Mouse (Mus musculus): ENCODE data around the gene Fgf23. TPM values are rescaled to one million over a fixed set of nuclear protein-coding genes. Genes with fewer than 3 reads are reported as not detected.

Gene Fgf23
- polyA plus RNA-seq, 1 experiment from 2014 or later = 0.09 TPM

DNA sequence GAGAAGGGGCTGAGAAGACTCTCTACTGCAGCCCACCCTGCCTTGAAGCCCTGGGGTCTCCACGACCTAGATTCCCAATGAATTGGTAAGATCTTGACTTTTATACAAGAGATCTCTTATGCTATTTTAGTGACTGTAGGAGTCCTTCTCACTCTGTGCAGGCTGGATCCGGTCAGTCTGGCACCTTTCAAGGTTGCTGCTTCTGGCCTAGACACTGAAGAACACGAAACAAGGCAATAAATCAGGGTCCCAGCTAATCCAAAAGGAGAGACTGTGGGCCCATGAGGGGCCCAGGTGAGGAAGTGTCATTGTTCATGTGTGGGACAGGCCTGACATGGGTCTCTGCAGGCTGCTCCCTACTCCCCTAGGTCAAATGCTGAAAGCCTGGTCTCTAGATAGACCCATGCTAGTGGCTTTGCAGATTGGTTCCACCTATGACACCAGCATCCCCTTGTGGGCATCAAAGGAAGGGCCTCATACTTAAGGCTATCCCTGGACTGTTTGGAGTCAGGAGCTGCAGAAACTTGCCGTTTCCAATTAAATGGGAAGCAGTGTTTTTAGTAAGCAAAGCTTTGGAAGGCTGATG is 49.6 kb downstream of the Fgf23 start:
- no peak overlapping the region for H3K4me3 ChIP-seq
- peaks cover 15% of the 10 kb centered on the region for H3K36me3 ChIP-seq
- H3K4me1 ChIP-seq = no peaks in the 10 kb centered on the region
- H3K9ac ChIP-seq = no peak overlapping the region
- ATAC-seq (ENCODE audit: insufficient number of reproducible peaks, insufficient read depth, low FRiP score, low TSS enrichment) = no peak
- WGBS = 80% methylated on average over 4 of the region's 4 CpGs
- H3K27ac ChIP-seq = no peak overlapping the region
- H3K4me2 ChIP-seq (replicated peaks) = no peak overlapping the region
- no peaks in the 10 kb centered on the region for H3K27me3 ChIP-seq
- no peaks in the 10 kb centered on the region for H3K9me3 ChIP-seq

- Histone ChIP-seq H3K4me1 (no peaks in the 10 kb centered on the region), H3K27ac (no peak overlapping the region), H3K4me3 (no peak overlapping the region), H3K9ac (no peak overlapping the region), H3K36me3 (peaks cover 22% of the 10 kb centered on the region), H3K4me2 (replicated peaks) (no peak overlapping the region), H3K27me3 (no peaks in the 10 kb centered on the region), H3K9me3 (no peaks in the 10 kb centered on the region)
- ATAC-seq (ENCODE audit: insufficient number of reproducible peaks, insufficient read depth, low FRiP score, low TSS enrichment) = no peak
- WGBS = 84% methylated on average over 5 of the region's 5 CpGs
Measured at GRCm38 (mm10) chr6:127122996-127123395, 50.3 kb downstream of the Fgf23 start.

- Histone ChIP-seq H3K4me3 (no peak overlapping the region), H3K27me3 (no peaks in the 10 kb centered on the region), H3K36me3 (peaks cover 25% of the 10 kb centered on the region), H3K4me2 (replicated peaks) (no peak overlapping the region), H3K27ac (no peak overlapping the region), H3K9ac (no peak overlapping the region), H3K4me1 (no peaks in the 10 kb centered on the region), H3K9me3 (no peaks in the 10 kb centered on the region)
- WGBS = 90% methylated on average over 7 of the region's 7 CpGs
- no peak for ATAC-seq (ENCODE audit: insufficient number of reproducible peaks, insufficient read depth, low FRiP score, low TSS enrichment)
Measured at GRCm38 (mm10) chr6:127123506-127123905, 50.8 kb downstream of the Fgf23 start.

GRCm38 (mm10) chr6:127129659-127130058 is 57.0 kb downstream of the Fgf23 start:
- Histone ChIP-seq H3K27ac (no peak overlapping the region), H3K9ac (no peak overlapping the region), H3K4me1 (no peaks in the 10 kb centered on the region), H3K36me3 (peaks cover 83% of the 10 kb centered on the region), H3K4me3 (no peak overlapping the region), H3K4me2 (replicated peaks) (no peak overlapping the region), H3K9me3 (no peaks in the 10 kb centered on the region), H3K27me3 (0 out of 2 replicates have a peak, but pooled peaks cover 2% of the 10 kb centered on the region)
- WGBS = 90% methylated on average over 14 of the region's 14 CpGs
- ATAC-seq (ENCODE audit: insufficient number of reproducible peaks, insufficient read depth, low FRiP score, low TSS enrichment) = no peak

DNA sequence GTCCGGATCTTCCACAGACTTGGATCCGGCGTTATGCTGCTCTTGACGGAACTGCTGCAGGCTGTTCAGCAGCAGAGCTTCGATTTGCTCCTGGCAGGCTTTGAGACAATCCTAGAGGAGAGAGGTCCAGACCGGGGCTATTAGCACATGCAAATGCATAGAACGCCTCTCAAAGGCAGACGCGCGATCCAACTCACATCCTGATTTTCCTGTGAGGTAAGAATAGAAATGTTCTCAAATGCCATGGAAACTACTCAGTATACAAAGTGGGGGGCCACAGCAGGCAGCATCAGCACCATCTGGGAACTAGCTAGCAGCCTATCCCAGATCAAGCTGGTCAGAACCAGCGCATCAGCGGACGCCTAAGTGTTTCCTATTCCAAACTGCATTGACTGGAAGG is 57.7 kb downstream of the Fgf23 start:
- WGBS = 78% methylated on average over 13 of the region's 13 CpGs
- Histone ChIP-seq H3K27ac (no peak overlapping the region), H3K27me3 (0 out of 2 replicates have a peak, but pooled peaks cover 2% of the 10 kb centered on the region), H3K9ac (no peak overlapping the region), H3K4me2 (replicated peaks) (no peak overlapping the region), H3K4me3 (no peak overlapping the region), H3K4me1 (no peaks in the 10 kb centered on the region), H3K36me3 (peaks cover 90% of the 10 kb centered on the region), H3K9me3 (no peaks in the 10 kb centered on the region)
- ATAC-seq (ENCODE audit: insufficient number of reproducible peaks, insufficient read depth, low FRiP score, low TSS enrichment) = no peak

Other genes starting within 250 kb of the Fgf23 start
- 172 and 179 TPM in 2 replicates for gene Ndufa9, start 223.8 kb upstream of the Fgf23 start, polyA plus RNA-seq (2016; fragmentation: Nextera tagmentation; extraction: Ambion mirVana)
- gene Akap3, start 219.8 kb upstream of the Fgf23 start, polyA plus RNA-seq (2016; fragmentation: Nextera tagmentation; extraction: Ambion mirVana) = 0.08 TPM in 1 of 2 replicates, not detected in the other
- 0.14 and 0.33 TPM in 2 replicates for gene Dyrk4, start 151.1 kb upstream of the Fgf23 start, polyA plus RNA-seq (2016; fragmentation: Nextera tagmentation; extraction: Ambion mirVana)
- gene Rad51ap1, start 133.3 kb upstream of the Fgf23 start, polyA plus RNA-seq (2016; fragmentation: Nextera tagmentation; extraction: Ambion mirVana) = 58.0 and 66.0 TPM in 2 replicates
- 15.5 and 16.0 TPM in 2 replicates for gene D6Wsu163e, start 132.9 kb upstream of the Fgf23 start, polyA plus RNA-seq (2016; fragmentation: Nextera tagmentation; extraction: Ambion mirVana)
- gene Fgf6, start 57.3 kb upstream of the Fgf23 start, polyA plus RNA-seq (2016; fragmentation: Nextera tagmentation; extraction: Ambion mirVana) = 0.24 and 0.29 TPM in 2 replicates
- 4.2 and 4.3 TPM in 2 replicates for gene Tigar, start 36.7 kb downstream of the Fgf23 start, polyA plus RNA-seq (2016; fragmentation: Nextera tagmentation; extraction: Ambion mirVana)
- gene Ccnd2, start 79.3 kb downstream of the Fgf23 start, polyA plus RNA-seq (2016; fragmentation: Nextera tagmentation; extraction: Ambion mirVana) = 846 and 908 TPM in 2 replicates

Data from embryonic facial prominence, embryonic 12.5 days (tissue).